Mouse (Mus musculus): Measurements from ENCODE around the gene Snx29. TPM values are rescaled to one million over a fixed set of nuclear protein-coding genes. Genes with fewer than 3 reads are reported as not detected.
"Not testable (repeated sequence)": the region's sequence is repeated elsewhere in the genome, so short reads cannot be mapped to it uniquely, and the experiment has no call there.

Snx29 gene
- polyA plus RNA-seq, 1 experiment from 2014 or later, result 10.2 TPM

- Histone ChIP-seq H3K9ac (ENCODE audit: low read length) (no peak overlapping the region), H3K4me3 (replicated peaks; ENCODE audit: low read length) (no peak overlapping the region), H3K36me3 (ENCODE audit: control insufficient read depth, insufficient read depth, low read length) (no peaks in the 10 kb centered on the region), H3K27me3 (ENCODE audit: control insufficient read depth, insufficient read depth, low read length) (no peaks in the 10 kb centered on the region), H3K4me2 (ENCODE audit: low read depth, low read length) (no peak overlapping the region), H3K9me3 (replicated peaks; ENCODE audit: control insufficient read depth, low read length) (no peaks in the 10 kb centered on the region), H3K27ac (ENCODE audit: low read length) (0 out of 2 replicates have a peak overlapping the region, but pooled peaks have one; percentile 8), H3K4me1 (ENCODE audit: control insufficient read depth, insufficient read depth, low read length) (peaks cover 6% of the 10 kb centered on the region; the same call in 1 of the 2 replicates)
- 81% methylated on average over 4 of the region's 4 CpGs for WGBS
- ATAC-seq (ENCODE audit: insufficient read depth, low FRiP score), result no peak
Observed at GRCm38 (mm10) chr16:11408726-11409125, 86.0 kb downstream of the Snx29 start.

- 81% methylated on average over 2 of the region's 2 CpGs for WGBS
- Histone ChIP-seq H3K27me3 (ENCODE audit: control insufficient read depth, insufficient read depth, low read length) (no peaks in the 10 kb centered on the region), H3K4me3 (replicated peaks; ENCODE audit: low read length) (no peak overlapping the region), H3K27ac (ENCODE audit: low read length) (no peak overlapping the region), H3K36me3 (ENCODE audit: control insufficient read depth, insufficient read depth, low read length) (no peaks in the 10 kb centered on the region), H3K4me1 (ENCODE audit: control insufficient read depth, insufficient read depth, low read length) (no peaks in the 10 kb centered on the region), H3K9ac (ENCODE audit: low read length) (no peak overlapping the region), H3K9me3 (replicated peaks; ENCODE audit: control insufficient read depth, low read length) (no peaks in the 10 kb centered on the region), H3K4me2 (ENCODE audit: low read depth, low read length) (no peak overlapping the region)
- no peak for ATAC-seq (ENCODE audit: insufficient read depth, low FRiP score)
Observed at GRCm38 (mm10) chr16:11414631-11415030, 91.9 kb downstream of the Snx29 start.

- WGBS, result 15% methylated on average over 7 of the region's 7 CpGs
Observed at GRCm38 (mm10) chr16:11418183-11418588, 95.5 kb downstream of the Snx29 start.

GRCm38 (mm10) chr16:11420311-11421080 lies 97.8 kb downstream of the Snx29 start:
- H3K36me3 ChIP-seq (ENCODE audit: control insufficient read depth, insufficient read depth, low read length), result peaks cover 6% of the 10 kb centered on the region; the same call in 1 of the 2 replicates
- H3K4me2 ChIP-seq (ENCODE audit: low read depth, low read length), result no peak overlapping the region
- H3K4me1 ChIP-seq (ENCODE audit: control insufficient read depth, insufficient read depth, low read length), result no peaks in the 10 kb centered on the region
- 84% methylated on average over 12 of the region's 12 CpGs for WGBS
- ATAC-seq (ENCODE audit: insufficient read depth, low FRiP score), result no peak
- no peak overlapping the region for H3K4me3 ChIP-seq (replicated peaks; ENCODE audit: low read length)
- H3K27ac ChIP-seq (ENCODE audit: low read length), result no peak overlapping the region
- H3K9me3 ChIP-seq (replicated peaks; ENCODE audit: control insufficient read depth, low read length), result no peaks in the 10 kb centered on the region
- no peaks in the 10 kb centered on the region for H3K27me3 ChIP-seq (ENCODE audit: control insufficient read depth, insufficient read depth, low read length)
- H3K9ac ChIP-seq (ENCODE audit: low read length), result no peak overlapping the region

More at GRCm38 (mm10) chr16:11418183-11418588, 95.5 kb downstream of the Snx29 start:
- ATAC-seq (ENCODE audit: insufficient read depth, low FRiP score), result 0 out of 2 replicates have a peak, but pooled peaks have one; percentile 42
- no peak overlapping the region for H3K4me2 ChIP-seq (ENCODE audit: low read depth, low read length)
- no peak overlapping the region for H3K27ac ChIP-seq (ENCODE audit: low read length)
- H3K36me3 ChIP-seq (ENCODE audit: control insufficient read depth, insufficient read depth, low read length), result peaks cover 6% of the 10 kb centered on the region; the same call in 1 of the 2 replicates
- no peaks in the 10 kb centered on the region for H3K9me3 ChIP-seq (replicated peaks; ENCODE audit: control insufficient read depth, low read length)
- H3K4me3 ChIP-seq (replicated peaks; ENCODE audit: low read length), result no peak overlapping the region
- no peak overlapping the region for H3K9ac ChIP-seq (ENCODE audit: low read length)
- no peaks in the 10 kb centered on the region for H3K27me3 ChIP-seq (ENCODE audit: control insufficient read depth, insufficient read depth, low read length)
- no peaks in the 10 kb centered on the region for H3K4me1 ChIP-seq (ENCODE audit: control insufficient read depth, insufficient read depth, low read length)

GRCm38 (mm10) chr16:11422165-11422564 lies 99.5 kb downstream of the Snx29 start:
- H3K36me3 ChIP-seq (ENCODE audit: control insufficient read depth, insufficient read depth, low read length), result peaks cover 6% of the 10 kb centered on the region; the same call in 1 of the 2 replicates
- H3K27ac ChIP-seq (ENCODE audit: low read length), result no peak overlapping the region
- 72% methylated on average over 1 of the region's 1 CpGs for WGBS
- no peak overlapping the region for H3K4me3 ChIP-seq (replicated peaks; ENCODE audit: low read length)
- H3K27me3 ChIP-seq (ENCODE audit: control insufficient read depth, insufficient read depth, low read length), result no peaks in the 10 kb centered on the region
- no peaks in the 10 kb centered on the region for H3K4me1 ChIP-seq (ENCODE audit: control insufficient read depth, insufficient read depth, low read length)
- H3K9me3 ChIP-seq (replicated peaks; ENCODE audit: control insufficient read depth, low read length), result no peaks in the 10 kb centered on the region
- ATAC-seq (ENCODE audit: insufficient read depth, low FRiP score), result no peak
- no peak overlapping the region for H3K9ac ChIP-seq (ENCODE audit: low read length)
- no peak overlapping the region for H3K4me2 ChIP-seq (ENCODE audit: low read depth, low read length)

- peaks cover 6% of the 10 kb centered on the region; the same call in 1 of the 2 replicates for H3K36me3 ChIP-seq (ENCODE audit: control insufficient read depth, insufficient read depth, low read length)
- no peaks in the 10 kb centered on the region for H3K9me3 ChIP-seq (replicated peaks; ENCODE audit: control insufficient read depth, low read length)
- H3K4me1 ChIP-seq (ENCODE audit: control insufficient read depth, insufficient read depth, low read length), result no peaks in the 10 kb centered on the region
- H3K4me2 ChIP-seq (ENCODE audit: low read depth, low read length), result no peak overlapping the region
- H3K27me3 ChIP-seq (ENCODE audit: control insufficient read depth, insufficient read depth, low read length), result no peaks in the 10 kb centered on the region
- H3K4me3 ChIP-seq (replicated peaks; ENCODE audit: low read length), result no peak overlapping the region
- WGBS, result 95% methylated on average over 2 of the region's 2 CpGs
- ATAC-seq (ENCODE audit: insufficient read depth, low FRiP score), result no peak
- H3K27ac ChIP-seq (ENCODE audit: low read length), result no peak overlapping the region
- no peak overlapping the region for H3K9ac ChIP-seq (ENCODE audit: low read length)
Observed at GRCm38 (mm10) chr16:11422889-11423610, 100.3 kb downstream of the Snx29 start.

GRCm38 (mm10) chr16:11423611-11424297 lies 101.0 kb downstream of the Snx29 start:
- H3K9me3 ChIP-seq (replicated peaks; ENCODE audit: control insufficient read depth, low read length); ATAC-seq (ENCODE audit: insufficient read depth, low FRiP score); H3K4me1 ChIP-seq (ENCODE audit: control insufficient read depth, insufficient read depth, low read length); H3K9ac ChIP-seq (ENCODE audit: low read length); H3K27ac ChIP-seq (ENCODE audit: low read length); H3K4me3 ChIP-seq (replicated peaks; ENCODE audit: low read length); H3K27me3 ChIP-seq (ENCODE audit: control insufficient read depth, insufficient read depth, low read length); H3K4me2 ChIP-seq (ENCODE audit: low read depth, low read length); H3K36me3 ChIP-seq (ENCODE audit: control insufficient read depth, insufficient read depth, low read length): not testable (repeated sequence)
- 87% methylated on average over 2 of the region's 2 CpGs for WGBS

GRCm38 (mm10) chr16:11424568-11425145 lies 101.9 kb downstream of the Snx29 start:
- WGBS, result 84% methylated on average over 9 of the region's 9 CpGs
- Histone ChIP-seq H3K9me3 (replicated peaks; ENCODE audit: control insufficient read depth, low read length) (no peaks in the 10 kb centered on the region), H3K27ac (ENCODE audit: low read length) (no peak overlapping the region), H3K27me3 (ENCODE audit: control insufficient read depth, insufficient read depth, low read length) (no peaks in the 10 kb centered on the region), H3K4me3 (replicated peaks; ENCODE audit: low read length) (no peak overlapping the region), H3K36me3 (ENCODE audit: control insufficient read depth, insufficient read depth, low read length) (peaks cover 6% of the 10 kb centered on the region; the same call in 1 of the 2 replicates), H3K4me2 (ENCODE audit: low read depth, low read length) (no peak overlapping the region), H3K4me1 (ENCODE audit: control insufficient read depth, insufficient read depth, low read length) (no peaks in the 10 kb centered on the region), H3K9ac (ENCODE audit: low read length) (no peak overlapping the region)
- no peak for ATAC-seq (ENCODE audit: insufficient read depth, low FRiP score)
